In the genomic region with DNA sequence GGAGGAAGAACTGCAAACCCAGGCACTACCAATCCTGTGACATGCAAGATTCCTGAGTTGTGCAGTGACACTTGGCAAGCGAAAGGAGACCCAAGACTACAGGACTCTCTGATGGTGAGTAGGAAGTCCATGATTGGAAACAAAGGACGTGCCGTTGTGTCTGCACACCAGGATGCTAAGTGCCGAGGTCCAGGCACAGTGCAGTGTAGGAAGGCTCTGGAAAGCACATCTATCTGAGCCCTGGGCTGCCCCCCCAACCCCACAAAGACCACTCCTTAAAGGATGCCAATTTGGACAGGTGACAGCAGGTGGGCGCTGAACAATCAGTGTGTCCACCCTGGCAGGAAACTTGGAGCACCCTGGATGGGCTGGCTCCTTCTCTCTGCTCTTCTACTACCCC, we compare ENCODE assay signal across 13 mouse cellular contexts. TPM values are rescaled to one million over a fixed set of nuclear protein-coding genes. Genes with fewer than 3 reads are reported as not detected.
DNase-seq lines count a peak whose midpoint lies in the region; ATAC-seq and TF ChIP-seq lines count a peak whose summit lies in the region.
"Had no signal": no experiment of that assay in that cellular context is flagged by ENCODE, and none has a peak within 500 bp of the region (broad histone marks: within the 10 kb centered on the region; RNA-seq: fewer than 3 reads in every experiment).

No protein-coding gene starts in this region.

- no peaks in the 10 kb centered on the region for H3K36me3 ChIP-seq in heart, embryonic 13.5 days
- H3K36me3 ChIP-seq in midbrain, postnatal 0 days (ENCODE audit: insufficient read depth, low read length) = no peaks in the 10 kb centered on the region

- H3K4me3 ChIP-seq in heart, embryonic 13.5 days = peak overlapping the region; percentile 7; the same call in 1 of the 2 replicates
- no peak overlapping the region for H3K4me3 ChIP-seq in midbrain, postnatal 0 days (ENCODE audit: low read depth, low read length)

- H3K4me1 ChIP-seq in heart, embryonic 13.5 days = peaks cover 20% of the 10 kb centered on the region
- no peaks in the 10 kb centered on the region for H3K4me1 ChIP-seq in midbrain, postnatal 0 days (ENCODE audit: insufficient read depth, low read length)

- intact Hi-C loops in heart, postnatal 10 days (cut with DNase I) = no loop called here

- WGBS in heart, embryonic 13.5 days = 80% methylated on average over 5 of the region's 5 CpGs
- 88% methylated on average over 5 of the region's 5 CpGs for WGBS in midbrain, postnatal 0 days

- no peak for ATAC-seq in heart, embryonic 13.5 days (ENCODE audit: extremely low read depth, insufficient number of reproducible peaks, low FRiP score, low TSS enrichment)
- peak; percentile 11; the same call in 1 of the 2 replicates for ATAC-seq in midbrain, postnatal 0 days (ENCODE audit: low FRiP score)

- peak; percentile 48 for DNase-seq in cerebellum, adult 11-12 months
- no peak for DNase-seq in cerebellum, postnatal 36 days
- no peak for DNase-seq in heart, postnatal 10 days
- peak; percentile 24 for DNase-seq in kidney, adult 9 months
- DNase-seq in kidney, postnatal 4 days = no peak
- DNase-seq in midbrain, postnatal 0 days (ENCODE audit: low spot score) = no peak
- no peak for DNase-seq in layer of hippocampus, adult 9-11 months
- DNase-seq: adrenal gland, postnatal 10 days; gastrocnemius, postnatal 25 days; lung, postnatal 4 days; thymus, adult 18-20 months had no signal

- no peaks in the 10 kb centered on the region for H3K9me3 ChIP-seq in heart, embryonic 13.5 days
- H3K9me3 ChIP-seq in midbrain, postnatal 0 days (ENCODE audit: low read length) = no peaks in the 10 kb centered on the region

- H3K9ac ChIP-seq in heart, embryonic 13.5 days = peak overlapping the region; percentile 44; the same call in 1 of the 2 replicates
- no peak overlapping the region for H3K9ac ChIP-seq in midbrain, postnatal 0 days (replicated peaks; ENCODE audit: low read length, poor library complexity, severe bottlenecking)
- H3K9ac ChIP-seq: liver, embryonic 14.5 days had no signal

- H3K27me3 ChIP-seq in heart, embryonic 13.5 days (replicated peaks) = no peaks in the 10 kb centered on the region
- no peaks in the 10 kb centered on the region for H3K27me3 ChIP-seq in midbrain, postnatal 0 days (ENCODE audit: insufficient read depth, low read length)

- no peak for TF ChIP-seq CTCF in midbrain, postnatal 0 days (IDR thresholded peaks at IDR 0.05)

- H3K27ac ChIP-seq in heart, embryonic 13.5 days (replicated peaks) = 0 out of 2 replicates have a peak overlapping the region, but pooled peaks have one; percentile 31
- H3K27ac ChIP-seq in midbrain, postnatal 0 days (ENCODE audit: low read depth, low read length) = no peak overlapping the region; the same call in 1 of the 2 replicates
- H3K27ac ChIP-seq: liver, embryonic 14.5 days had no signal

- peak overlapping the region; percentile 52 for H3K4me2 ChIP-seq in heart, embryonic 13.5 days
- H3K4me2 ChIP-seq in midbrain, postnatal 0 days (ENCODE audit: low read depth, low read length, poor library complexity, severe bottlenecking) = no peak overlapping the region; the same call in 1 of the 2 replicates

RNA-seq across cellular contexts. Expression of gene Atg4b, which starts 20.2 kb away (rescaled TPM):
- 51.0 and 58.6 TPM in 2 replicates for polyA plus RNA-seq in heart, embryonic 13.5 days (2015; fragmentation: Nextera tagmentation; extraction: Ambion mirVana)
- 10 to 100 TPM; 46.6 to 55.0 TPM for total RNA-seq in heart, postnatal 10 days (2021)
- total RNA-seq in midbrain, postnatal 0 days (2014; rRNA removed) = 39.3 and 58.7 TPM in 2 replicates
- 75.8 and 81.8 TPM in 2 replicates for polyA plus RNA-seq in midbrain, postnatal 0 days (2015; fragmentation: Nextera tagmentation; extraction: Ambion mirVana)

RNA-seq across cellular contexts. Expression of gene Thap4, which starts 23.6 kb away (rescaled TPM):
- polyA plus RNA-seq in heart, embryonic 13.5 days (2015; fragmentation: Nextera tagmentation; extraction: Ambion mirVana) = 50.8 and 54.4 TPM in 2 replicates
- total RNA-seq in heart, postnatal 10 days (2021) = 10 to 100 TPM; 65.3 to 74.0 TPM
- 56.0 and 63.3 TPM in 2 replicates for total RNA-seq in midbrain, postnatal 0 days (2014; rRNA removed)
- polyA plus RNA-seq in midbrain, postnatal 0 days (2015; fragmentation: Nextera tagmentation; extraction: Ambion mirVana) = 53.7 and 57.1 TPM in 2 replicates

RNA-seq across cellular contexts. Expression of gene Bok, which starts 45.6 kb away (rescaled TPM):
- polyA plus RNA-seq in heart, embryonic 13.5 days (2015; fragmentation: Nextera tagmentation; extraction: Ambion mirVana) = 40.2 and 51.6 TPM in 2 replicates
- total RNA-seq in heart, postnatal 10 days (2021) = 10 to 100 TPM; 10.2 to 10.4 TPM
- total RNA-seq in midbrain, postnatal 0 days (2014; rRNA removed) = 99.4 and 108 TPM in 2 replicates
- 95.4 and 96.6 TPM in 2 replicates for polyA plus RNA-seq in midbrain, postnatal 0 days (2015; fragmentation: Nextera tagmentation; extraction: Ambion mirVana)

Comparison
In these comparisons a context has a peak if more than half of its experiments do, and no peak if none do; other contexts are left out.
1. DNase-seq: peak in cerebellum, adult 11-12 months (single experiment) and kidney, adult 9 months (single experiment); none in cerebellum, postnatal 36 days (0 of 2), heart, postnatal 10 days (0 of 2), kidney, postnatal 4 days (0 of 2), midbrain, postnatal 0 days (single experiment) and layer of hippocampus, adult 9-11 months (single experiment).